Mouse (Mus musculus): ENCODE results near the gene Aaas. TPM values are rescaled to one million over a fixed set of nuclear protein-coding genes. Genes with fewer than 3 reads are reported as not detected.
"Not testable (repeated sequence)": the region's sequence is repeated elsewhere in the genome, so short reads cannot be mapped to it uniquely, and the experiment has no call there.

Aaas gene
- total RNA-seq, 2 experiments from 2014 or later, result 13.7 to 16.2 TPM

DNA sequence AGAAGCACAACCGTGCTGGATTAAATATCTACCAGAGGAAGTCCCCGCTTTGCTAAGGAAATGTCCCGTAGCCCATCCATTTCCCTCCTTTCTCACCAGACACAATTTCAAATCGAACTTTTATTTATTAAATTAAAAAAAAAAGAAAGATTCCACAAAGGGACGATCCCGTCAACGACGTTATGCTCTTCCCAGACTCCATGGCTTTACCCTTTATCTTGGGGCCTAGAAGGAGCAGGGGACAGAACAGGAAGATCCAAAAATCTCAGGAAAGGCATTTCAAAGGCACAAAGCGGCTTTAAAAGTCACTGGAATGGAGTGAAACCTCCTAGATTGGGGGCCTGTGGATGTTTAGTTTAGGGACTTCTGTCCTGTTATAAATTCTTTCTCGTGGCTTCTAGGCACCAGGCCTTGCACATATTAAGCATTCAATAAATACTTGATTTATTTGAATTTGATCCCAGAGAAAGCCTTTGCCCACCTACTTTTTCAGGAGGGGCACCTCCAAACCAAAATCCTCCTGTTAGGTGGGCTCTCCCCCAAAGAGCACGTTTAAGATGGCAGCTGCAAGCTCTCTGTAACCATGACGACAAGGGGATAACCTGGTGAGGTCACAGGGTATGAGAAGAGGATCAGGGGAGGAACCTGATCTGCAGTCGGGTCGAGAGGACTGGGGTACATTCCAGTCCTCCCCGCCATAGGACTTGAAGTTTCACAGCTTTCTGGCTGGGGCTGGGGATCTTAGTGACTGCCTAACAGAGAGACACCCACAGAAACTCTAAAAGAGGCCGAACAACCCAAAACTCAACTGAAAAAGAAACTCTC is 6.1 kb upstream of the Aaas start:
- DNase-seq, result no peak

DNA sequence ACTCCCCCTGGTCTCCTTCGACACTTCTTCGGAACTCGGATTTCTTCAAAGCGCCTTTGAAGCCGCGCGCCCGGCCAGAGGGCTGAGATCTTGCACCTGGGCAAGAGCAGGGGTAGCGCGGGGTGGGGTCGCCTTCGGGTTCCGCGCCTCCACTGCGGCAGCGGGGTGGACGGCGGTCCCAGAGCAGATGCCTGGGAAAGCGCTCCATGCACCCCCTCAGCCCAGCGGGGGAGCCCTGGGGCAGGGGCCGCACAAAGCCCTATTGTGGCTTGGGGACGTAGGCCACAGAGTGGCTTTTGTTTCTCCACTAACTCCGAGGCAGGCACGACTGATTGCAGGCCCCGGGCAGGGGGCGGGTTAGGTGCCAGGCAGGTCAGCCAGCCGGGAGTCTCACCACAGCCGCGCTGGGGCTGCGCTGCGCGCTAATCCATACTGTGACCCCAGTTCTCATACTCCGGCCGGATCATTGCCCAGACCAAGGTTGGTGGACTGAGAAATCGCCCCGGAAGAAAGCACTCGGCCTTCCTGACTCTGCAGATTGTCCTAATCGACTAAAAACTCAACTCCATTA is 5.4 kb upstream of the Aaas start:
- DNase-seq, result no peak

DNA sequence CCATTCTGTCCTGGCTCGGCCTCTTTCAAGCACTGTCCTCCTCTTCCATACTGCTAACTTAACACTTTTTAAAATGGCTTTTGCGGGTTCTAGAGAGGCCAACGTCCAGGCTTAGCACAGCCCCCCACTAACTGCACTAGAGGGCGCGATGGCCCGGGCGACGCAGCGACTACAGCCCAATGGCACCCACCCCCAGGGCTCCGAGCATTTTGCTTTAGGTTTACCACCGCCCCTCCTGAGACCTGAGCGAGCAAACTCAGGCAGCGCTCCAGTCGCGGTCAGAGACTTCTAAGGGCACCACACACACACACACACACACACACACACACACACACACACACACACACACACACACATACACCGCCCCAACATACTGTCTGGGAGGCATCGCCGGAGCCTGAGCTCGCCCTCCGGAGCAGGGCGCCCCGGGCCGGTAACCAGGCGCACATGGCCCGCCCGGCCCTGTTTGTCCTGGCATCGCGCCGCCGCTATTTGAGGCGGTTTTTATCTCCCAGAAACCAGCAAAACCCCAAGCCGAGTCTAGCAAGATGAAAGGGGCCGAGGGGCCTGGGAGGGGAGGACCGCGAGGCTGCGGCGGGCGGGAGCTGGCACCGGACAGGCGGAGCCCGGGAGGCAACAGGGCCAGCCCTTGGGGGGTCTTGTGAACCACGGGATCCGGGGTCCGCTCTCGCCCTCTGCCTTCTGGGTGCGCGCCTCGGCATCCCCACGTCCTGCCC is 4.7 kb upstream of the Aaas start:
- DNase-seq, result peak; percentile 49 to 59

DNA sequence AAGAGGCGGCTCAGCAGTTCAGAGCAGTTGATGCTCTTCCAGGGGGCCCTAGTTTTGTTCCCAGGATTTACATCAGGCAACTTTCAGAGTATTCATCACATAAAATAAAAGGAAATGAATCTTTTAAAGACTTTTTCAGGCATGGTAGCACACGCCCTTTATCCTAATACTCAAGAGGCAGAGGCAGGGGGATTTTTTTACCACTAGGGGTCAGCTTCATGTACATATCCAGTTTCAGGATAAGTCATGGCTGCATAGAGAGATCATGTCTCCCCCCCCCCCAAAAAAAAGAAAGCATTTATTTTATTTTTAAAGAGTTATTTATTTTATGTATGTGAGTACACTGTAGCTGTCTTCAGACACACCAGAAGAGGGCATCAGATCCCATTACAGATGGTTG is 3.4 kb upstream of the Aaas start:
- DNase-seq, result no peak

DNA sequence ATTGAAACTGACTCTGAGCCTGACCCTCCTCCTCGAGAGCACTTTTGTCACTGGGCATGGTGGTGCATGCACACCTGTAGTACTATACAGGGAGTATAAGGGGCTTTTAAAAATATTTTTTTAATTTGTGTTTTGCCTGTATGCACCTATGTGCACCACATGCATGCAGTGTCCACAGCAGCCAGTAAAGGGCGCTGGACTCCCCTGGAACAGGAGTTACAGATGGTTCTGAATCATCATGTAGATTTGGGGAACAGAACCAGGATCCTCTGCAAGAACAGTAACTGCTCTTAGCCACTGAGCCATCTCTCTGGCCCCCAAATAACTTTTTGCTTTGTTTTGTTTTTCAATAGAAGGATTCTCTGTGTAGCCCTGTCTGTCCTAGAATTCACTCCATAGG is 1.6 kb upstream of the Aaas start:
- no peak for DNase-seq

DNA sequence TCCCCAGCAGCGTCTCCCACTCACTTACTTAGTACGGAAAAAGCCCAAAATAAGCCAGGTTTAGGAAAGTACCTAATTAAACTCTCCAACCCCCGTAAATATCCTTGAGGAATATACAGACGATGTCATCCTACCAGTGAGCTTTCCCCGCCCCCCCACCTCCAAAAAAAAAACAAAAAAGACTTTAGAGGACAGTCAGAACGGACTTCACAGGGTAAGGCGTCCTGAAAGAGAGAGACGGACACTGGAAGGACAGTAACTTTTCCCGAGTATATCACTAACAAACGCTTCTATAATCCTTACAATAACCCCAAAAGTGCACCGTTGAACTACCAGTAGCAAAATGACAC is 346 bp upstream of the Aaas start:
- no peak for DNase-seq

DNA sequence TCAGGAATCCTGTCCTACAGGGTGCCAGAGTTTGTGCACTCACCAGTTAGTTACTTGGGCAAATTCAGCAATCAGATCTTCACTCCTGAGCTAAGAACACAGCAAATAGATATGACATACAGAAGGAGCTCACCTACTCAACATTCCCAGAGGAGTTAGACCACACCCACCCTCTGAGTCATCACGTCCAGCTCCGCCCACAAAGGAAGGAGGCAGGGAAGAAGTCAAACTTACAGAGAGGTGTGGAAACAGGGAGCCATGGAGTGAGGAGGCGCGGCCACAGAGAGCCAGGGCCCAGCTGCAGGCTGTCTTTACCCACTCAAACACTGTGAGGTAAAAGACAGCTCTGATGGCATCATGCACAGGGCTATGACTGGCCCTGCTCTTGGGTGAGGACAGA is 4.1 kb downstream of the Aaas start:
- no peak for DNase-seq

DNA sequence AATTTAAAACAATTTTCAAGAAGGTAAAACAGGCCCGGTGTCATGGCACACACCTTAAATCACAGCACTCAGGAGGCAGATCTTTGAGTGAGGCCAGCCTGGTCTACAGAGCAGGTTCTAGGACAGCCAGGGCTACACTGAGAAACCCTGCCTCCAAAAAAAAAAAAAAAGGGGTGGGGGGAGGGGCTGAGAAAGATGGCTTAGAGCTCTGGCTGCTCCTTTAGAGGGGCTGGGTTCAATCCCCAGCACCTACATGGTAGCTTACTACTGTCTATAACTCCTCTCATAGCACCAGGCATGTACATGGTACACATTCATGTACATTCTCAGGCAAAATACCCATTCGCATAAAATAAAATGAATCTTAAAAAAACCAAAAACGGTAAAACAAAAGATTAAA is 6.1 kb downstream of the Aaas start:
- DNase-seq, result no peak

DNA sequence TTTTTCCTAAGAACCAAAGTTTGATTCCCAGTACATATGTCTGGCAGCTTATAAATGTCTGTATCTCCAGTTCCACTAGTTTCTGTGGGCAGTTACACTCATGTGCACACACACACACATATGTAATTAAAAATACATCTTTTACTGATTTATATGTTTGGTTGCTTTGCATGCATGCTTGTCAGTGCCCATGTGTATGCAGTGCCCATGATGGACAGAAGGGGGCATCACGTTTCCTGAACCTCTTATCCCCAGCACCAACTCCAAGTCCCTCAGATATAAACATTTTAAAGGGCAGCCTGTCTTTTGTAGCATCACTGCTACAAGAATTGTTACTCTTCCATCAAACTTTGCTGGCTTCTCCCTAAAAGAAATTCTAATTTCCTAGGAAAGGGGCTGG is 9.0 kb downstream of the Aaas start:
- peak; percentile 54 to 67 for DNase-seq

DNA sequence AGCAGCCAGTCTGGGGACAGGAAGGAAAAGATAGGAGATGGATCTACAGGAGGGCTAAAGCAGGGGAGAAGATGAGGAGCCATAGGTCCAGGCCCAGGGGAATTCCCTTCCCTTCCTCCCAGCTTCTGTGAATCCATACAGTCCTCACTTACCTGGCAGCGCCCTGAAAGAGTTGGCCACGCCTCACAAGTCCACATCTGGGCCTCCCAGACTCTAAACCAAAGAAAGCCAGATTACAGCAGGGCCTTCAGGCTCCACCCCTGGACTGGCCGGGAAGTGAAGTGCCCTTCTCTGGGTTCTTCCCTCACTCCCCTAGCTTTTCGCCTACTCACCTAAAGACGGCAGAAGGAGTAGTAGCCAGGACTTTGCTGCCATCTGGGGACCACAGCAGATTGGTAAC is 11.0 kb downstream of the Aaas start:
- DNase-seq, result no peak

DNA sequence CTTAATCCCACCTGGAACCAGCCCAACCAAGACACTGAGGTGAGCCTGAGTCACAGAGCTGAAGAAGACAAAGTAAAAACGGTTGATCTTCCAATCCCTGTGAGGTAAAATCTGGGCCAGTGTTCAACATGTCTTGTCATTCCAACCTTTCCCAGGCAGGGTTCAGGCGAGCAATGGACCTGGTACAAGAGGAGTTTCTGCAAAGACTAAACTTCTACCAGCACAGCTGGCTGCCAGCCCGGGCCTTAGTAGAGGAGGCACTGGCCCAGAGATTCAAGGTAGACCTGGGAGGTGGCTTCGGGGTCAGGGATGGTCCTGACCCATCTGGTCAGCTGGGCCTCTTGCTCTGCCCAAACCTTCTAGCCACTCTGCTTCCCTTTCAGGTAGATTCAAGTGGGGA is 13.6 kb downstream of the Aaas start:
- no peak for DNase-seq

DNA sequence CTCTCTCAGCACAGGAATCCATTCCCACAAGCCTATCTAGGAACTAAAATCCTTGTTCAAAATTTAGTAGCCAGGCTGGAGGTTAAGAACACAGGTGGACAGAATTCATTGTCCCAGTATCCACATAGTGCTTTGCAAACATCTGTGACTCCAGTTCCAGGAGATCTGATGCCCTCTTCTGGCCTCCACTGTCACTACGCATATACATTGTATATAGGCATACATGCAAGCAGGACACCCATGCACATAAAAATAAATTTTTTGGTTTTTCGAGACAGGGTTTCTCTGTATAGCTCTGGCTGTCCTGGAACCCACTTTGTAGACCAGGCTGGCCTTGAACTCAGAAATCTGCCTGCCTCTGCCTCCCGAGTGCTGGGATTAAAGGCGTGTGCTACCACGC is 14.6 kb downstream of the Aaas start:
- DNase-seq, result not testable (repeated sequence)

DNA sequence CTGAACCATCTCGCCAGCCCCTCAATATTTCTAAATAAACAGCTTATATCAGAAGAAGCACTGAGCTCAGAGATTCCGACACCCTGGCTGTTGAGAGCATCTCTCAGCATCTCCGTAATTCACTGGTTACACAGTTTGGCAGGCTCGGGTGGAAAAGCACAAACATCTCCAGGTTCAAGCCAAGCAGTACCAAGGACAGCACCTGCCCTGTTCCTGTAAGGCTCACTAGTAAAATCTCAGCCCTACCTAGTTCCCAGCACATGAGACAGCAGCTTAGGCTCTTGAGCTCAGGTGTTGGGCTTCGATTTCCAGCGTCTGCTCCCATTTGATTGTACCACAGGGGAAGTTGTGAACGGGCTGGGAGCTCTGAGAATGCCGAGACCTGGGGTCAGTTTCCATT is 15.3 kb downstream of the Aaas start:
- no peak for DNase-seq

DNA sequence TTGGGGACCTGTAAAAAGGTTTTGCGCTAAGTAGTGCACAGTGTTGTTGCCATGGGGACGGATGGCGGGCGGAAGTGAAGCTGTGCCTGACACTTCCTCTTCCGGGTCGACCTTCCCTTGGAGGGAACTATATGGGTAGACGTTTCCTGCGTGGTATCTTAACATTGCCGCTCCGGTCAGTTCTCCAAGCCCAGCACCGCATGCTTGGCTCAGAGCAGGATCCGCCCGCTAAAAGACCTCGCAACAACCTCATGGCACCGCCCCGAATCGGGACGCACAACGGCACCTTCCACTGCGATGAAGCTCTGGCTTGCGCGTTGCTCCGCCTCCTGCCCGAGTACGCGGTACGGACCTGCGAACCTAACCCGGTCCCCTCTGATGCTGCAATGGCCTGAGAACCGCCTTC is 19.0 kb downstream of the Aaas start, which contains the start of gene Myg1:
Gene Myg1, plus strand, starts transcription at position 100 of the 406 bp plus-strand sequence.
- DNase-seq, result peak; percentile 88 to 92

DNA sequence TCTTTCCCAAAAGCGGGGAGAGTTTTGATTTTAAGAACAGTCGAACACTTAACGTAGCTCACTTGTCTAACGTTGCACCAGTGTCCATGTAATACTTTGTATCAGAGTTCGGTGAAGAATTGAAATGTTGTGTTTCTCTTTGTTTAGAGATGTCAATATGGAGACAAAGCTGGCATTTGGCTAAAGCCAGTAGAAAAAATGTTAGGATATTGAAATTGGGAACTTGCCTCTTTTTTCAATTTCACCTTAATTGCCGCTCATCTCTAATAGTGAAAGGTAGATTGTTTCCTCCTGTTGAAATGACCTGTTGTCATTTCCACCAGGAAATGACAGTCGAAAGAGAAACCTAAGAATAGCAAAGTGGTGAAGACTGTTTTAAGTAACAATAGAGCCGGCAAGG is 23.7 kb downstream of the Aaas start:
- no peak for DNase-seq

DNA sequence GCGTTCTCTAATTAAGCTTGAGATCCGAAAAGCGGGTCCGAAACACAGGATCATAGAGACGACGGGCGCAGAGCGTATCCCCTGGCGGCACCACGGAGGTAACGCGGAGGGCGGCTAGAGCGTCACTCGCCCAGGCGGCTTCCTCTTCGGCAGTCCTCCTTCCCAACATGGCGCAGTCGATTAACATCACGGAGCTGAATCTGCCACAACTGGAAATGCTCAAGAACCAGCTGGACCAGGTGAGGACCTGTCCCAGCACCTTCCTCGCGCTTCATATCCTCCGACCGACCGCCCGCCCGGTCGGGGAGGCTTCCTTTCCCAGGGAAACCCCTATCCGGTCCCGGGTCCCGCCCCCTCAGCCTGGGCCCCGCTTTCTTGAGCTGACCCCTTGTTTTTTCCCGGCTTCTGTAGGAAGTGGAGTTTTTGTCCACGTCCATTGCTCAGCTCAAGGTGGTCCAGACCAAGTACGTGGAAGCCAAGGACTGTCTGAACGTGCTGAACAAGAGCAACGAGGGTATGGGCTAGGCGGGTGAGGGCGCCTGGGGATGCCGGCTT is 24.5 kb downstream of the Aaas start, which contains the start of gene Pfdn5:
Gene Pfdn5, plus strand, starts transcription at position 95 of the 555 bp plus-strand sequence.
- DNase-seq, result peak; percentile 92 to 94

DNA sequence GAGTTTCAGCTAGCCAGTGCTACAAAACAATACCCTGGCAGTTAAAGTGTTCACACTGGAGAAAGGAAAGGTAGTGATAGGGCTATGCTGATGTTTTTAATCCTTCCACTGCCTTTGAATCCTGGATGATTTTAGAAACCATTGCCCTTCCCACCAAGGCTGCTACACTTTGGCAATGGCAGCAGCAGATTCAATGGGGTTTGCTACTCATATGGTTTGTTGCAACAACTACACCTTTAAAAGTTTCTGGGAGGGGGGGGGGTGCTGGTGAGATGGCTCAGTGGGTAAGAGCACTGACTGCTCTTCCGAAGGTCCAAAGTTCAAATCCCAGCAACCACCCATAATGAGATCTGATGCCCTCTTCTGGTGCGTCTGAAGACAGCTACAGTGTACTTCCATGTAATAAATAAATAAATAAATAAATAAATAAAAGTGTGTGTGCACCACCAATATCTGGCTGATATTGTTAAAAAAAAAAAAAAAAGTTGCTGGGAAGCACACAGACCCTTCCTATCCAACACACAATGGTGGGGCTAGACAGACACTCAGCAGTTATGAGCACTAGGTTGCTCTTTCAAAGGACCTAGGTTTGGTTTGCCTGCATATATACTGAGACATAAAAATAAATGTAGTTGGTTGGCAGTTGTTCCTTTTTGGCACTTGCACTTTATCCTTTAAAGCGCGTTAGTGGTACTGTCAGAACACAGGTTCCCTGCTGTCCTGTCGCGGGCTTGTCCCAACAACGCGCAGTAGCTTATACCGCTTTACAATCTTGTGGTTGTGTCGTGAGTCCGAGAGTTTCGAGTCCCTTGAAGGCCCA is 25.7 kb downstream of the Aaas start:
- no peak for DNase-seq

DNA sequence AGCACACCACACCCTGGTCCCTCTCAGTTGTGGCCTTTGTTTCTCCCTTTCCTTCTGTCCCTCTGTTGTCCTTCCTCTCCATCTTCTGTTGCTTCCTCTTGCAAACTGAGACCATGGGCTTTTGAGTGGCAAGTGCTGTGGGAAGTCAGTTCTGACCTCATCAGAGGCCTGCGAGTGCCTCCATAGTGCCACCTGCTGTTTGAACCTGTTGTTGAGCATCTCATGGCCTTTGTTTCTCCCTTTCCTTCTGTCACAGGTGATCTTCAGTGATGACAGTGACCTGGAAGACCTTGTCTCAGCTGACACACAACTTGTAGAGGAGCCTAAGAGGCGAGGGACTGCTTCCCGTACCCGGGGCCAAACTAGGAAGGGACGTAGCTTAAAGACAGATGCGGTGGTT is 34.3 kb downstream of the Aaas start:
- peak; percentile 65 to 80 for DNase-seq

DNA sequence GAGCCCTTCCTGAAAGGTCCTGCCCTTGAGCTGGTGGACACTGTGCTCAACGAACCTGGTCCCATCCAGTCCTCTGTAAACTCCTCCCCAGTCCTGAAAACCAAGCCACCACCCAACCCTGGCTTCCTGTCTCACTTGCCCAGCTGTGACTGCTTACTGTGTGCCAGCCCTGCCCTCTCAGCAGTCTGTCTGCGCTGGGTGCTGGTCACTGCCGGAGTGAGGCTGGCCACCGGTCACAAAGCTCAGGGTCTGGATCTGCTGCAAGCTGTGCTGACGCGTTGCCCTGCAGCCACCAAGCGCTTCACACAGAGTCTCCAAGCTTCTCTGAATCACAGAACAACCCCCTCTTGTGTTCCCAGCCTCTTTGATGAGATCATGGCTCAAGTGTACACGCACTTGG is 35.3 kb downstream of the Aaas start:
- peak; percentile 6 to 33 for DNase-seq

DNA sequence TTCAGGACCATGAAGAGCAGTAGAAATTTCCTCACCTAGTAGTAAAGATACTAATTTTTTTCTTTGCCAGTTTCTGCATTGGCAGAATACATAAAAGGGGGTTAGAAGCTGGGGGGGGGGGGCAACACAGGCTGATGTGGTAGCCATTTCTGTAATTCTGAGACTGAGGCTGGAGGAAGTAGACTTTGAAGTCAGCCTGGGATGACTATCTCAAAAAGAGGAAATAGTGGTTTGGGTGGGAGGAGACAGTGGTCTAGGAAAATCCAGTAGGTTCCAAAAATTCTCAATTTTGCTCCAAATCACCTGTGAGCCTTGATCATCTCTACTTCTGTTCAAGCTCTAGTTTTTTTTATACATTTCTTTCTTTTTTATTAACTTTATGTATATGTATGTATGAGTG is 39.1 kb downstream of the Aaas start:
- no peak for DNase-seq

DNA sequence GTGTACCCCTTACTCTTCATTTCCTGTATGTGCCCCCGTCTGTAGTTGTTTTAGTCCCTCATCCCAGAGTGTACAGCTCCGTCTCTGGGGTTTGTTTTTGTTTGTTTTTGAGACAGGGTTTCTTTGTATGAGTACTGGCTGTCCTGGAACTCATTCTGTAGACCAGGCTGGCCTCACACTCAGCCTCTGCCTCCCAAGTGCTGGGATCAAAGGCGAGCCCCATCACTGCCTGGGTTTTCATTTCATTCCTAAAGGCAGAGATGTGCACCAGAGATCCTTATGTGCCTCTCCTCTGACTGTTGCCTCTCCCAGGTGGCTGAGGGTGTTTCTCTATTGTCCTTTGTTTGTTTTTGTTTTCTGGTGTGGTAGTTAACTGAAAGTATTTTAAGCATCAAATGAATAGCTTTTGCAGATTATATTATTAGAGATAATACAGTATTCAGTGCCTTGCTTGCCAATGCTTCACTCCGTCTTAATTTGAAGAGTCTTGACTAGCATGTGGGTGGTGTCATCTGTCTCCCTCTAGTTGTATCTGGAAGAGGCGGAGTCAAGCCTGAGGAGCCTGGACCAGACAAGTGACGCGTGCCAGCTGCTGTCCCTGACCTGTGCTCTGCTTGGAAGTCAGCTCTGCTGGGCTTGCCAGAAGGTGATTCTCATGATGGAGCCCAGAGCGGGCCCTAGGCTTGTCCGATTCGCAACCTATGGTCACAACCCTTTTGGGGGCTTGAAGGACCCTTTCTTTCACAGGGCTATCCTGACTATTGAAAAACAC is 40.3 kb downstream of the Aaas start:
- DNase-seq, result peak; percentile 74 to 75
